Mouse (Mus musculus) brain, embryonic 14.5 days (tissue): ENCODE data around the gene Olfr237-ps1.

Experiments used
- CTCF ChIP-seq: fragments of 200-500 bp; IDR thresholded peaks from 2 replicates; pipeline ENCODE4 v1.5.1; 2012; ENCODE audit warnings: inconsistent platforms, mild to moderate bottlenecking, moderate library complexity, borderline replicate concordance; ENCODE audit not compliant: insufficient read depth, insufficient read length; ENCODE audit errors: extremely low read depth
- POLR2A ChIP-seq: fragments of 200-500 bp; IDR thresholded peaks from 2 replicates; pipeline ENCODE4 v1.6.1; 2012; ENCODE audit warnings: mild to moderate bottlenecking, inconsistent platforms, borderline replicate concordance; ENCODE audit not compliant: poor library complexity, insufficient read depth, insufficient read length, severe bottlenecking; ENCODE audit errors: extremely low read depth

GRCm38 (mm10) chr6:43205355-43205754 is 59.0 kb downstream of the Olfr237-ps1 start:
- TF ChIP-seq CTCF = no peak
- no peak for TF ChIP-seq POLR2A
